Mouse (Mus musculus) kidney, postnatal 25 days (tissue): ENCODE results near the gene Arhgap44.

Experiments
- DNase-seq, 2 experiments: peaks; one replicate each; pipeline ENCODE4 v3.0.0; 2021; ENCODE audit warnings: mixed read lengths in 2 of 2

Gene Arhgap44

DNA sequence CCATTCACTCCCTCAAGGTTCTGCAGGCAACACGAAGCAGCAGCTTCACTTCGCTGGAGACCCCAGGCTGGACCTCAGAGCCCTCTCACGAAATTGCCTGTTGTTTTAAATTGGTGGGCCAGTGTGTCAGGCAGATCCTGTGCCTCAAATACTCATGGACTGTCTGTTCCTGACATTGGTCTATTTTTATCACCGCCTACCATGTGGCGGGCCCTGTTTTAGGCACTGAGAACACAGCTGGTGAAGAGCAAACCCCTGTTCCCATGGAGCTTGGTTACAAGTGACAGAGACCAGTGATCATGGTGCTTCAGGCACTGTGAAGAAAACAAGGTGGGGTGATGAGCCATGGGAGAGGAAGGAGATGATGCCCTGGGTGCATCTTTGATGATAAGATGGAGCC is 93.2 kb downstream of the Arhgap44 start:
- no peak for DNase-seq

DNA sequence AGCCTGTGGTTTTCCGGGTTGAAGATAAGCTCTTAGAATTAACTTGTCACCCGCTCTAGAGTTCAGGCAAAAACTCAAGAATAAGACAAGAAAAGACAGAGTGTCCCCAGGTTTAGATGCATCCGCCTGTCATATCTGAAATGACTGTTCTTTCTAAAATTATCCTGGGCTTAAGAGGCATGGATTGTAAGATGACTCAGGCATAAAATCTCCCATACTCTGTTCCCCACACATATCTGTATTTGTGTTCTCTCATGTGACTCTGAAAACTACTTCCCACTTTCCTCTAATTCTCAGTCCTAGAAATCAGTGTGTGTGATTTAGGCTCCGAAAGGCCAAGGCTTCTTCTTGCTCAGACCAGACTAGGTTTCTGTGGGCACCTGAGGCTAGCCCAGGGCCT is 93.7 kb downstream of the Arhgap44 start:
- DNase-seq = no peak

DNA sequence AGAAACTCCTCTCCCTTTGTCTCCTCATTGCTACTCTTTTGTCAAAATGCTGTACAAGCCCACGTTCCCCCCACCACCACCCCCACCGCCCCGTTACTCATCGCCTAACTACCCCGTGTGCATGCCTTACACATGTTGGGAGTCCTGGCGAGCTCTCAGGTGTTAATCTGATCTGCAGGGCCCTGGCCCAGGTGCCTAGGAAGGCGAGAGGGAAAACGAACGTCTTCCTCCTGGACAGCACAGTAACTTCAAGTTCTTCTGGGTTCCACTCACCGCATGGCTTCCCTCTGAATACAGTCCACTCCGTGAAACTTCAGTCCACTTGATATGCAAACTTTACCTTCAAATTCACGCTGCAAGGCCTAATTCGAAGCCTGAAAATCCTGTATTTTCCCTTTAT is 97.6 kb downstream of the Arhgap44 start:
- no peak for DNase-seq

DNA sequence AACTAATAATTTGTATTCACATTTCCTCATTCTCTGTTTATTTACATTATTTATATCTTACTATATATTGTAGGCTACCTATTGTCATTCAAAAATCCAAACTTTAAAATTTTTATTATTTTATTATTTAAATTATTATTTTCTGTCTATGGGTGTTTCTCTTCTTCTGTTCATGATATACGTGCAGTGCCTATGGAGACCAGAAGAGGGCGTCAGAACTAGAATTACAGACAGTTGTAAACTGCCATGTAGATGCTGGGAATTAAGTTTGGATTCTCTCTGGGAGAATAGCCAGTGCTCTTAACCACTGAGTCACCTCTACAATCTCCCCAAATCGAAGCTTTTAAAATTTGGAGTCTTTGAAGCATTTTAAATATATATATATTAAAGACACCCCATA is 101.3 kb downstream of the Arhgap44 start:
- peak in 1 of 2 experiments; percentile 30 for DNase-seq

DNA sequence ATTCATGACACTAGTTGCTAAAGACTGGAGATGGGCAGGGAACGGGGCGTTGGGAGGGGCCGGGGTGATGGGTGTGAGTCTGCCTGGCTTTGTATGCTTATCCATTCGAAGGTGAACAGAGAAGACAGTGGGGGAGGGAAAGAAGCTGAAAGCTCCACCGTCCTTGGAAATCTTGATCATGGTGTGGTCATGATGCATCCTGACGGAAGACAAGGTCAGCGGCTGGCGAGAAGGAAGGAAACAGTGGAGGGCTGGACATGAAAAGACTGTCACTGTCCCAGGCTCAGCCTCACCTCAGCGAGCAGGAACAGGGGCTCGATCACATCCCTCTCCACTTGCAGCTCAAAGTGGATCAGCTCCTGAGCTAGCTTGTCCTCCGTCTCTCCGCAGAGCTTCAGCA is 103.2 kb downstream of the Arhgap44 start:
- DNase-seq = no peak

DNA sequence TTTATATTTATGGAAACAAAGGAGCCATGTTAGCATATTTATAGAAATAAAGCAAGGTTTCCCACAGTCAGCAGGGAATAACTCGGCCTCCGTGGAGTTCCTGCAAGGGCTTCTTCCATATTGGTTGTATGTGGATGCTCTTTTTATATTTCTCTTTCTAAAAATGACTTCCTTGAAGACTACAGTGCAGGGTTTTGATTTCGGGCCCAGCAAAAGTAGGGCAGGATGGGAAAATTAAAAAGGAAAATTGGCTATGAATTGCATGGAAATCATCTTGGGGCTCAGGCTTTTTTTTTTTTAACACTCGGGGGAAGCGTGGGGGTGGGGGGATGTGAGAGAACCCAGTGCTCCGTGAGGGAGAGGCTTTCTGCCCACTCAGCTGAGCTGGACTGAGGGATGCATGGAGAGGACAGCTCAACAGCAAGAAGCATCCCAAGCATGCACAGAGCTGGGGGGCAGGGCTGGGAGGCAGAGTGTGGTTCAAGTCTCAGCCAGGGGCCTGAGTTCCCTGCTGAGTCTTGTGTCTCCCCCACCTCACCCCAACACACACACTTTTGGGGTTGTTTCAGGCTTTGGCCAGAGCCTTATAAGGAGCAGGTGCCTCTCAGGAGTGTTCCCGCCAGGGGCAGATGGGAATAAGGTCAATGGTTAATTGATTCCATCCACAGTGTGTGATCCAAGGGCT is 104.4 kb downstream of the Arhgap44 start:
- no peak for DNase-seq

DNA sequence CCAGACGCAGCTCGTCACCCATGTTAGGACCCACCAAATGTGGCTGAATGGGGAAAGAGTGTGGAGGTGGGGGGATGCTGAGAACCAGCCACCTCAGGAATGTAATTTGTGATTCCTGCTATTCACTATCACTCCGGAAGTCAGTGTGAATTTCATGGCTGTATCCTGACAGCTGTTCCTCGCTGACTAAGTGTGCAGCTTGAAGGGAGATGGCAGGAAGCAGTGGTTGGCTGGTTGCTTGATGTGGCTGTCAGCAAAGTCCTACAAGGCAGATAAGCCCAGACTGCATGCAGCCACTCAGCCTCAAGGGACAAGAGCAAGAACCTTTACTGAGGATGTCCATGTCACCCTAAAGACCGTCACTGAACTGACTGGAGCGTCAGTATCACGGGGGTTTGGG is 107.2 kb downstream of the Arhgap44 start:
- DNase-seq = no peak

DNA sequence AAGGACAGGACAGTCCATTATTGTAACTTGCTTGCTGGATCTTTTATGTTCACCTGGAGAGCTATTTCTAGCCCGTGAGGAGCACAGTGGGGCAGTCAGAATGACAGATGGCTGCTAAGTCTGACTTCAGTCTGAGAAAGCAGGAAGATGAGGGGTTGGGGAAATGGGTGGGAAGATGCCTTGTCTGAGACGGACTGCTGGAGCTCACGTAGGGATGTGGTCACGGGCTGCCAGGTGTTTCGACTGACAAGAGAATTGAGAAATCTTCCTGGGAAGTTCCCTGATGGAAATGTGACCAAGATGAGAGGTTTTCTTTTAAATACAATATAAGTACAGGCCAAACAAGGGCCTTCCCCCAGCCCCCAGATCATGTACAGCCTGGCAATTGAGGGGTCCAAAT is 108.5 kb downstream of the Arhgap44 start:
- DNase-seq = no peak

DNA sequence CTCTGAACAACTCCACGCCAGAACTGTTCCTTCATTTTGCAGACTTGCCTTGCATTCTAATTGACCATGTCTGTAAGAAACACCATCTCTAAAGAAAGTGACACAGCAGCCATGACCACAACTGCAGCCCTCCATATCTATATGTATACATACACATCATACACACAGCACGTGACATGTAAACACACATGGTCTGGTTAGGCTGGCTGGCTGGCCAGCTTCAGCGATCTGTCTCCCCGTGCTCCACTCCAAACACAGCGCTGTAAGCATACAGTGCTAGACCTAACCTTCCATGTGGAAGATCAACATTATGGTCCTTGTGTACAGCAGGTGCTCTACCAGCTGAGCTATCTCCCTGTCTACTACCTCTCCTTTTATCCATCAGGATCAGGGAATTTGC is 111.9 kb downstream of the Arhgap44 start:
- DNase-seq = no peak

DNA sequence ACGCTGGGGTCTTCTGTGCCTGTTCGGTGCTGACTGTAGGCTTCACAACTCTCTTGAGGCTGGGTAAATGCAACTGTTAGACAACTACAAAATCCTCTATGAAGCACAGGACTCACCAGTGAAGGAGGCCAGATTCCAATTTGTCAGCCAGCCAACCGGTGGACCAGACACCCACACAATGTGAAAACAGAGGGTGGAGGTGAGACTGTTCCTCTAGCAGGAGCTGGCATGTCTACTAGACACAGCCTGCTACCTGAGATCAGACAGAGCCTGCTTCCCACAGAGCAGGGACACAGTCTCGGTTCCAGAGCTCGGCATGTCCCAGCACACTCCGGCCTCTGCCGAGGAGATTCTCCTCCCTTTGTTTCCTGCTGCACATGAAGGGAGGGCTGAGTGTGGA is 113.7 kb downstream of the Arhgap44 start:
- no peak for DNase-seq

DNA sequence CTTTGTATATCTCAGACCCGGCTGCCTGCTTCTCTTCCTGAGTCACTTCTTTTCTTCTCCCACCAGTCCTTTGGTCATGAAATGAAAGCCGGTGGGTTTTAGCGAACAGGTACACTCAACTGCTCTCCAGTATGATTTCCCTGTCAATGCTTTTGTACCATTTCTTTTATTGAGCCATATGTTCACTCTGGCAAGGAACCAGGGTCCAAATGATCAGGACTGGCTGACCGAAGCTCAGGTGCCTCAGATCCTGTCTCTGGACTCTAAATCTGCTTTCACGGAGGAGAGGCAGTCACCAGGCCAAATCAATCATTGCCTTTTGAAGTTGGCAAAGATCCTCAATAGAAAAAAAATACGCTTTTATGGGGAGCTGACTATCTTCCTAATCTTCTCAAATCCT is 122.2 kb downstream of the Arhgap44 start:
- DNase-seq = no peak

DNA sequence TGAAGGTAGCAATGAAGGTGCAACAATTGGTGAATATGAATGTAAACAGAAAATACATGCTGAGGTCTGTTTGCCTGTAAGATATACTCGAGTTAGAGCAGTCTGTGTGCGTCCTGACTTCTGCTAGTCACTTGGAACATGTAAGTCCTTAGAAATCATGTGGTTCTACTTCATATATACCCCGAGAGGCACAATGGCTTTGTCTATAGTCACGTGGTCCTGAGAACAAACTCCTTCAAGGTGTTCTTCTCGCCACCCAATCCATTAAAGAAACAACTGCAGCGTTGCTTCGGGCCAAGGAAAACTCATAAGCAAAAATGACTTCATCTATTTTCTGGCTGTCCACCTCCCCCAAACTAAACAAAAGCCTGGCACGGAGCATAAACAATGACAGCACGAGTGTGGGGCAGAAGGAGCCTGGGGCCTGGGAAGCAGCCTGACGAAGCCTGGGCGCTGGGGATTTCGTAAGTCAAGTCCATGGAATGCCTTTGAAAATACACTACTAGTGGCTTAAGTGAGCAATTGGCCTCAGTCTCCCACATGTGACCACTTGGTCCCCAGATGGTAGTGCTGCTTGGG is 123.2 kb downstream of the Arhgap44 start:
- no peak for DNase-seq

DNA sequence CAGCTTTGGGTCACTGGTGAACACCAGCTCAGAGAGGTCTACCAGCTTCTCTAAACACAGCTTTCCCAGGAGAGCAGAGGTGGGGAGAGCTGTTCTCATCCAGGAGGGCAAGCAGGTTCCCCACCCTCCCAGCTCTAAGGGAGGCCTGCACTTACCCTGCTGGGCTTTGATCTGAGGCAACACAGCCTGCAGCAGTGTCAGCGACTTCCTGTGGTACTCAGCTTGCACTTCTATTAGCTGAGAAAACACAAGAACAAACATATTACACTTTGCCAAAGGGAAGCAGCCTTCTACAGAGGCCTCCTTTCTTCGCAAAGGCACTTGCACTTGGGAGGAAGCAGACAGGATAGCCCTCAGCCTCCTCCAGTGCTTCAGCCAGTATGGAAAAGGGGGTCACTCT is 123.8 kb downstream of the Arhgap44 start:
- DNase-seq = no peak

DNA sequence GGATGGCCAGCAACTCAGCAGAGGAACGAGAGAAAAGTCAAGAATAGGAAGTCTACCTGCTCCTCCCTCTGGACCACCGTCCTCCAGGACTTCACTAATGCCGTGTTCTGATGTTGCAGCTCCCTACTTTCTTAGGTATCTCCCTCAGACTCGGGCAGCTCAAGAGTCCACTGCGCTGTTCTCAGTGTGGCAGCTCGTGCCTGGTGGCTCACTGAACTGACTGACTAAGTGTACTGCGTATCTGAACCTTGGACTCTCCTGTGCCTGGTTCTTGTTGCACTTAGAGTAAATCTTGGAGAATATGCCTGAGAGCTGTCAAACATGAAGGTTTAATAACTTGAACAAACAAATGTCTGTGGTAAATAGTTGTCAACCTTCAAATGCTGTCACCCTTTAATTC is 130.5 kb downstream of the Arhgap44 start:
- peak; percentile 21 to 71 for DNase-seq

DNA sequence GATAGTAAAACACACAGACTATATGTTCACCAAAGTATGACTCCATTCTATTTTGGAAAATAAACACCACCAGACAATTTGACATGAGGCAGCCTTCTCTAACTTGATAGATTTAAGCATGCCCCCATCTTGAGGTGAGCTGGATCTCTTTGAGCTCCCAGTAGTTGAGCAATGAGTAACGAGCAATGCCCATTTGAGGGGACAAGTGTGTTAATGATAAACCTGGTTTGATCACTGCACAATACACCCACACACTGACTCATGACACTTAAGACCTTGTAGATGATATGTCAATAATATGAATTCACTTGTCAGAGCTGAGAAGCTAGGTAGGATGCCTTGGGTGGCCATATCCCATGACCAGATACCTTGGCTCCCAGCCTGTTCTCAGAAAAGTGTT is 132.6 kb downstream of the Arhgap44 start:
- DNase-seq = no peak

DNA sequence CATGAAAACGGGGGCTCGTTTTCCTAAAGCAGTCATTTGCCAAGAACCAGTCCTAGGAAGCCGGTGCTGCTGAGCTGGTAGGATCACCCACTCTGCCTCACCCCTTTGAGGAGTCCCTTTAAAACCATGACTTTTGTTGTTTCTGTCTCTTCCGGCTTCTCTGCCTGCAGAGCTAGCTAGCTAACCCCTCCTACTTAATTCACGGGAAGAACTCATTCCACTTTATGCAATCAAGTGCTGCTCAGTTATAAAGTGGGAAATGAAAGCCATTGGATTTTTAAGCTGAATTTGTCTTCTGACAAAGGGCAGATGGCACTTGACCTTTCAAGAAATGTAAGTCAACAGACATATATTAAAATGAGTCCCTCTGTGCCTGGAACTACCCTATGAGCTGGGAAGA is 134.7 kb downstream of the Arhgap44 start:
- no peak for DNase-seq

DNA sequence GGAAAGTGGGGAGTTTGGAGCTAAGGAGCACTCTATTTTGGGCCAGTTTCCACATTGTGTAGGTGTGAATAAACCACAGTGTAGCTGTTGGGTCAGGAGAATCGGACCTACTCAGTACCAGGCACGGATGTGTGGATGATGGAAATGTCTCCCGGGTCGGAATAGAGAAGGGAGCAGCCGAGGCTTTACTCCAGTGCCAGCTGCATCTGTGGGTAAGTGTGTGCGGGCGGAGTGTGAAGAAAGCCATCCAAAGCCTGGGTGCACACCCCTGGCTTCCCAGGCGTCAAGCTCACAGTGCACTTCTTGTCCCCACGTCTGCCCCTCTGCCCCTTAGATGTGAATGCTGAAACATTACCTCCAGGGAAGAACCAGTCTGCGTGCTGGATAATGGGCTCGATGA is 140.0 kb downstream of the Arhgap44 start:
- DNase-seq = no peak

DNA sequence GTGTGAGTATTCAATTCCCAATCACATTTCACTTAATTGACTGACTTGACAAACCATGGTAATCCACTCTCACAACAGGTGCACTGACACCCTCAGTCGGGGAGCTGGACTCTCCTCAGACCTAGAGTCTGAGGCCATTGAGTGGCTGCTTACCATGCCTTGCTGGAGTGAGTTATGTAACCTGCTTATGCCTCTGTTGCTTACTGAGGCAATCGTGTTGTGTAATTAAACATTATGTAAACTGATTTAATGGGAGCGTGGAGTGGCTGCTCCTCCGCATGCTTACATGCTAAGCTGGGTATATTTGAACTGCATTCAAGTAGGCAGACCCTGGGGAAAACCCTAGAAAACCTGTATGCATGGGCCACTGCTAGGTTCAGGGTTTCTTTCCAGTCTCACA is 142.0 kb downstream of the Arhgap44 start:
- no peak for DNase-seq

DNA sequence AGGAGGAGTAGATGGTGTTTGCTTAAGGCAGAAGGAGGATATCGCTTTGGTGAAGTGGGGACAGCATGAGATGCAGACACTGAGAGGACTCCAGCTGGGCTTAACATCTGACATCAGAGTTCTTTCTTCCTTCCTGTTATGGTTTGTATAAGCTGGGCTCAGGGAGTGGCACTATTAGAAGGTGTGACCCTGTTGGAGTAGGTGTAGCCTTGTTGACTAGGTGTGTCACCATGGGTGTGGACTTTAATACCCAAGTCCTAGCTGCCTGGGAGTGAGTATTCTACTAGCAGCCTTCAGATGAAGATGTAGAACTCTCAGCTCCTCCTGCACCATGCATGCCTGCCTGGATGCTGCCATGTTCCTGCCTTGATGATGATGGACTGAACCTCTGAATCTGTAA is 146.0 kb downstream of the Arhgap44 start:
- no peak for DNase-seq

DNA sequence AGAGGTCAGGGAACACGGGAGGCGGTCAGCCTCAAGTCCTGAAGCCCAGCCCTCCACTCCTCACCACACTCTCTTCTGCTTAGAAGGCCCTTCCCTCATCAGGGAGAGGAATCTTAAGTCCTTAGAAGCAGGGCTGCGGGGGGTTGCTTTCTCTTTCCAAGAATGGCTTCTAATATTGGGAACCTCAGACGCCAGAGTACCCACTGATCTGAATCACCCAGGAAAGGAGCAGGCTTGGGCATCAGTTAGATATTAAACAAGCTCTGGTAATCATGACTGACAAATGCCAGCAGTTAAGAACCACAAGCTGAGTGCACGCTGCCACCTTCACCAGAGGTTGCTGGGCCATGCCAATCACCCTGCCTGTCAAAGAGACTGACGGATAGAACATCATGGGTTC is 148.9 kb downstream of the Arhgap44 start:
- DNase-seq = peak; percentile 25 to 62

DNA sequence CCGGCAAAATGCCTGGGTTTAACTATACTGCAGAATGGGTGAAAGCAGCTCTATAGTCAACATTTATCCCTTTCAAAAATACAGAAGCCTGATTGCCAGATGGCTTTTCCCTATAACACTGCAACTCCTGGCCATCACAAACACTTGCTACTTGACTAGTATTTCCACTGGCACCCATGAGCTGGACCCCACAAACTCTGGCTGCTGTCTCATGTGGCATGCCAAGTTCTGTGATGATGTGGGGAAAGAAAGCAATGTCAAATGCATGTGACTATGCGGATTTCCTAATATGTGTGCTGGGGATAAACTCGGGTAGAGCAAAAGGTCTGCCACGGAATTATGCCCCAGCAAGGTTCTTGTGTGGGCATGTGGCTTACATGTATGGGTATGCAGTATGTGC is 156.7 kb downstream of the Arhgap44 start:
- no peak for DNase-seq

DNA sequence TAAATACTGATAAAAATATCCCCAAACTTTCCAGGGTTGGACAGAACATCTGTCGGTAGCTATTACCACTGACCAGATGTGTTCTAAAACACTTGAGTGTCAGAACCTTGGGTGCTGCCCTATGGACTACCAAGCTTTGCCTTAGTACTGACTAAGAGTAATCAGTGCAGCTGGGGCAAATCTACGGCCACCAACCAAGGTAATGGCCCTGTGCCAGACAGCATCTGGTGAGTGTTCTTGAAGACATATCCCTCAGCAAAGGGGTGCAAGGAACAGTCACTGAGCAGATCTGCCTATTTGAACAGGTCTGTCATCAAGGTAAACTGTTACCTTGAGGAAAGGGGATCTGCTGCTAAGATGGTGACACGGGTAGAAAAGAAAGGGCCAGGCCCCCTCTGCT is 157.9 kb downstream of the Arhgap44 start:
- DNase-seq = no peak

DNA sequence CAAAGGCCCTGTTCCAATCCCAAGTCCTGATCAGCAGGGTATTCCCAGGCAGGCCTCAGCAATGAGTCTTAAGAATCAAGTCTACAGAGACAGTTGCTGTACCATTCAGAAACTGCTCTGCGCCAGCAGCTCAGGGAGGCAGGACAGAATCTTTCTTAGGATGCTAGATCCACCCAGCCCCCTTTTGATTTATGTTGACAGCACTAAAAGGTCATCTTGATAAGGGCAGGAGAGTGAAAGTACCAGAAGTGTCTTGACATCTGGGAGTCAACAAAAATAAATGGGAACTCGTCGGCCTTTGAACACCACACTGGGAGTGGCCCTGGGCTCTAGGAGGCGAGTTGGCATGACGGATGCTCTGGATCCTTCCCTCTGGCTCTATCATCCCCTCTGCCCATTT is 159.2 kb downstream of the Arhgap44 start:
- no peak for DNase-seq

DNA sequence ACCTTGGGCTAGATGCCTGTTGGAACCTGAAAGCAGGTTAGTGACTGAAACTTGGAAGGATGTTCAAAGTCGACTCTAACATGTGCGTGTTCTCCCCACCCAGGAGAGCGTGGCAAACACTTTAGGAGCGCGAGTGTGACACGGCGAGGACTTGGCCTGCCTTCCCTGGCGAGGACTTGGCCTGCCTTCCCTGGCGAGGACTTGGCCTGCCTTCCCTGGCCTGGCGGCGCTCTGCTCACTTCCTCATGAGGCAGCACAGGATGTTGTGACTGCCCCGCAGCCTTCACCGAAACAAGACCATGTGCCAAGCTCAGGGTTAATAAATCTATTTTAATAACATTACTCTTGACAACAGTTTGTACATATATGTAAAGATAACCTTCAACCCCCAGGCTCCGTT is 161.0 kb downstream of the Arhgap44 start:
- no peak for DNase-seq

DNA sequence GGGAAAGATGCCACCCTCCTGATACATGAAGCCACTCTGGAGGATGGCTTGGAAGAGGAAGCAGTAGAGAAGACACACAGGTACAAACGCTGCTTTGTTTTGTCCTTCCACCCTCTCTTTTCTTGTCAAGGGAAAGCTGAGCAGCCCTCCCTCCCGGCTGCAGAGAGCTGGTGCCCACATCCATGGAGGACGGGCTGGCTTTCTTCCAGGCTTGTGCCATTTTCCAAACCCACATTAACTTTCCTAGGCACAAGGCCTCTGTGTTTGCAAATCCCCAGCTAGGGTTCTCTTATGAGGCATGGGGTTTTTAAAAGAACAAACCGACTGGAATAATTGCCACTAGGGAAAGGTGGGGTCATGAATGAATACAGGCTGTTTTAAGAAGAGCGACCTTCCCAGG is 163.1 kb downstream of the Arhgap44 start:
- no peak for DNase-seq
